ENCODE assay signal across 8 mouse cellular contexts in genomic region chr2:28583651-28584050, GRCm38 (mm10). TPM values are rescaled to one million over a fixed set of nuclear protein-coding genes. Genes with fewer than 3 reads are reported as not detected.
DNase-seq lines count a peak whose midpoint lies in the region; ATAC-seq and TF ChIP-seq lines count a peak whose summit lies in the region.

TSS of gene Gtf3c5 (minus strand) at chr2:28583751.

- TF ChIP-seq CTCF in bone marrow, adult 2 months (IDR thresholded peaks at IDR 0.05; ENCODE audit: control insufficient read depth, insufficient read depth, low read length) = no peak

- H3K4me3 ChIP-seq in bone marrow, adult 2 months (replicated peaks; ENCODE audit: control insufficient read depth, low read depth, low read length) = peak within 1 kb of the TSS; percentile 91
- peak within 1 kb of the TSS; percentile 73 for H3K4me3 ChIP-seq in heart, embryonic 15.5 days
- peak within 1 kb of the TSS; percentile 83 for H3K4me3 ChIP-seq in limb, embryonic 10.5 days

- H3K27me3 ChIP-seq in heart, embryonic 15.5 days = peaks cover 5% of the 10 kb centered on the region; the same call in 1 of the 2 replicates
- no peaks in the 10 kb centered on the region; the same call in 1 of the 2 replicates for H3K27me3 ChIP-seq in limb, embryonic 10.5 days (ENCODE audit: low read depth, poor library complexity, severe bottlenecking)

- H3K9me3 ChIP-seq in heart, embryonic 15.5 days (replicated peaks) = no peaks in the 10 kb centered on the region
- no peaks in the 10 kb centered on the region for H3K9me3 ChIP-seq in limb, embryonic 10.5 days (replicated peaks)

- no peak for DNase-seq in left cerebral cortex, adult 18-20 months (ENCODE audit: low spot score in 2 of 2)
- no peak for DNase-seq in left cerebral cortex, adult 11 months (ENCODE audit: low spot score)
- no peak for DNase-seq in limb, embryonic 10.5 days (ENCODE audit: low spot score)
- no peak for DNase-seq in testis, postnatal 14 days (ENCODE audit: low spot score)
- no peak for DNase-seq in urinary bladder, postnatal 14 days (ENCODE audit: low spot score)

- peak within 1 kb of the TSS; percentile 66 for H3K9ac ChIP-seq in heart, embryonic 15.5 days

- H3K27ac ChIP-seq in bone marrow, adult 2 months (ENCODE audit: control insufficient read depth, insufficient read depth, low read depth, low read length, poor library complexity) = peak within 1 kb of the TSS; percentile 69
- H3K27ac ChIP-seq in heart, embryonic 15.5 days = peak within 1 kb of the TSS; percentile 86
- peak within 1 kb of the TSS; percentile 96 for H3K27ac ChIP-seq in limb, embryonic 10.5 days

- peaks cover 4% of the 10 kb centered on the region; the same call in 1 of the 2 replicates for H3K36me3 ChIP-seq in heart, embryonic 15.5 days
- H3K36me3 ChIP-seq in limb, embryonic 10.5 days = peaks cover 26% of the 10 kb centered on the region

- H3K4me2 ChIP-seq in heart, embryonic 15.5 days = peak within 1 kb of the TSS; percentile 75

- 81% methylated on average over 9 of the region's 9 CpGs for WGBS in bone marrow, adult 2 months
- 69% methylated on average over 9 of the region's 9 CpGs for WGBS in heart, embryonic 15.5 days
- 78% methylated on average over 9 of the region's 9 CpGs for WGBS in limb, embryonic 10.5 days

- no peak for TF ChIP-seq POLR2A in bone marrow, adult 2 months (IDR thresholded peaks at IDR 0.05; ENCODE audit: borderline replicate concordance, control insufficient read depth, low read depth, low read length)

- no peak for ATAC-seq in heart, embryonic 15.5 days (replicated peaks; ENCODE audit: insufficient number of reproducible peaks, insufficient read depth, low FRiP score, low read depth)
- no peak for ATAC-seq in neutrophil, adult 5-6 weeks (ENCODE audit: extremely low read depth, insufficient number of reproducible peaks, low FRiP score, poor library complexity, severe bottlenecking)

- no peaks in the 10 kb centered on the region for H3K4me1 ChIP-seq in bone marrow, adult 2 months (ENCODE audit: control insufficient read depth, insufficient read depth, low read length)
- peaks cover 11% of the 10 kb centered on the region for H3K4me1 ChIP-seq in heart, embryonic 15.5 days (replicated peaks)
- H3K4me1 ChIP-seq in limb, embryonic 10.5 days = peaks cover 20% of the 10 kb centered on the region

RNA-seq across cellular contexts. Expression of gene Gtf3c5, which starts in this region (rescaled TPM):
- 10 to 100 TPM; 19.1 to 19.4 TPM for total RNA-seq in left cerebral cortex, adult 18-20 months (2021)
- polyA plus RNA-seq in bone marrow, adult 2 months (2011; ENCODE audit: insufficient read depth, insufficient read length, low replicate concordance, missing spikeins) = 14.5 and 14.7 TPM in 2 replicates
- polyA plus RNA-seq in heart, embryonic 15.5 days (2015; fragmentation: Nextera tagmentation; extraction: Ambion mirVana) = 24.0 and 27.8 TPM in 2 replicates
- 69.9 and 71.6 TPM in 2 replicates for polyA plus RNA-seq in limb, embryonic 10.5 days (2016; fragmentation: Nextera tagmentation; extraction: Ambion mirVana)
- total RNA-seq in neutrophil, adult 5-6 weeks (2017) = 9.5 and 10.4 TPM in 2 replicates
